Mouse (Mus musculus) spleen, adult 2 months (tissue): ENCODE data around the gene Mettl17.

Experiments used
- CTCF ChIP-seq: fragments of 200-500 bp; IDR thresholded peaks from 2 replicates; pipeline ENCODE4 v1.5.1; 2011; ENCODE audit warnings: mild to moderate bottlenecking, inconsistent platforms; ENCODE audit not compliant: insufficient read depth, insufficient read length, insufficient replicate concordance; ENCODE audit errors: extremely low read depth
- POLR2A ChIP-seq: fragments of 200-500 bp; IDR thresholded peaks from 2 replicates; pipeline ENCODE4 v1.6.1; 2011; ENCODE audit warnings: low read depth, low read length, inconsistent platforms

DNA sequence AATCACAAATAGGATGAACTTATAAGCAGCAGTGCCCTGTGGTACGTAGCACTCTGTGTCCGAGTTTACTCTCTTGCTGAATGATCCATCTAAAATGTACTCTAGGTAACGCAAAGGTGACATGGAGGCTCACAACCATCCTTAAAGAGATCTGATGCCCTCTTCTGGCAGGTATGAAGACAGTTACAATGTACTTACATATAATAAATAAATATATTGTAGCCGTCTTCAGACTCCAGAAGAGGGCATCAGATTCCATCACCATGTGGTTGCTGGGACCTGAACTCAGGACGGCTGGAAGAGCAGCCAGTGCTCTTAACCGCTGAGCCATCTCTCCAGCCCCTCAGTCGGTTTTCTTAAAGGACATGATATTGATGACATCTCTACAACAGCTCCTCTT, 20.1 kb downstream of the Mettl17 start:
- TF ChIP-seq CTCF (no peak), POLR2A (no peak)
